Comparison of ENCODE assay signal across 16 mouse cellular contexts in the genomic region with DNA sequence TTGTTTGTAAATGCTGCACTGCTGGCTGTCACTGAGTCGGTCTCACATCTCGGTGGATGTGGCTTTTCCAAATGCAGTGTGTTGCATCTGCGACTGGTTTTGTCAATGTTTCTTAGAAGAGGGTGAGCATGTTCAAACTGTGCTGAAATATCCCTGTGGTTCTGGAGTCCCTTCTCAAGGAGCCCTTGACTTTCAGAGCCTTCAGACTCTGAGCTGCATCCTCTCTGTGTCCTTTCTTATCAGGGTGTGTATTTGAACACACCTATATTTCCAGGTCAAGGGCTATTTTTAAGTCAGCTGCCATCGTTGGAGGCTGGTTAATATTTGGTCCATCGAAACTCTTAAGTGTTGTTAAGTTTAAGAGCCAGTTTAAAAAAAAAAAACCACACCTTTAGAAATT. TPM values are rescaled to one million over a fixed set of nuclear protein-coding genes. Genes with fewer than 3 reads are reported as not detected.
DNase-seq lines count a peak whose midpoint lies in the region; ATAC-seq and TF ChIP-seq lines count a peak whose summit lies in the region.
"Had no signal": no experiment of that assay in that cellular context is flagged by ENCODE, and none has a peak within 500 bp of the region (broad histone marks: within the 10 kb centered on the region; RNA-seq: fewer than 3 reads in every experiment).

No protein-coding gene starts in this region.

- H3K9ac ChIP-seq in liver, postnatal 0 days (replicated peaks): no peak overlapping the region
- H3K9ac ChIP-seq in embryonic facial prominence, embryonic 13.5 days: no peak overlapping the region
- H3K9ac ChIP-seq: forebrain, embryonic 15.5 days; heart, embryonic 15.5 days; hindbrain, embryonic 14.5 days; liver, embryonic 14.5 days; neural tube, embryonic 13.5 days had no signal

- peak overlapping the region; percentile 93; the same call in 1 of the 2 replicates for H3K4me2 ChIP-seq in liver, postnatal 0 days (ENCODE audit: low read depth, low read length)
- peak overlapping the region; percentile 99 for H3K4me2 ChIP-seq in embryonic facial prominence, embryonic 13.5 days
- H3K4me2 ChIP-seq: forebrain, embryonic 15.5 days; neural tube, embryonic 13.5 days had no signal

- peak overlapping the region; percentile 90; the same call in 1 of the 2 replicates for H3K4me3 ChIP-seq in gastrocnemius, adult 2 months
- no peak overlapping the region for H3K4me3 ChIP-seq in liver, postnatal 0 days (ENCODE audit: low read depth, low read length)
- peak overlapping the region; percentile 74; the same call in 1 of the 2 replicates for H3K4me3 ChIP-seq in embryonic facial prominence, embryonic 13.5 days
- no peak overlapping the region for H3K4me3 ChIP-seq in heart, embryonic 10.5 days
- H3K4me3 ChIP-seq: neural tube, embryonic 13.5 days had no signal

- H3K27me3 ChIP-seq in liver, postnatal 0 days (ENCODE audit: insufficient read depth, low read length): peaks cover 76% of the 10 kb centered on the region
- peaks cover 82% of the 10 kb centered on the region for H3K27me3 ChIP-seq in embryonic facial prominence, embryonic 13.5 days
- H3K27me3 ChIP-seq in heart, embryonic 10.5 days (ENCODE audit: insufficient read depth, poor library complexity, severe bottlenecking): peaks cover 87% of the 10 kb centered on the region

- ATAC-seq in liver, postnatal 0 days: no peak
- ATAC-seq in embryonic facial prominence, embryonic 13.5 days (ENCODE audit: insufficient number of reproducible peaks, insufficient read depth, low FRiP score, low TSS enrichment, low read depth): no peak
- ATAC-seq: forebrain, embryonic 15.5 days had no signal

- TF ChIP-seq EP300 in liver, postnatal 0 days (IDR thresholded peaks at IDR 0.05; ENCODE audit: low read depth): no peak

- no peak overlapping the region for H3K27ac ChIP-seq in gastrocnemius, adult 2 months
- H3K27ac ChIP-seq in liver, postnatal 0 days (ENCODE audit: low read depth): no peak overlapping the region
- no peak overlapping the region for H3K27ac ChIP-seq in embryonic facial prominence, embryonic 13.5 days
- no peak overlapping the region for H3K27ac ChIP-seq in heart, embryonic 10.5 days
- H3K27ac ChIP-seq: forebrain, embryonic 15.5 days; heart, embryonic 15.5 days; hindbrain, embryonic 14.5 days; liver, embryonic 14.5 days; neural tube, embryonic 13.5 days had no signal

- H3K9me3 ChIP-seq in liver, postnatal 0 days (ENCODE audit: low read length): no peaks in the 10 kb centered on the region
- no peaks in the 10 kb centered on the region for H3K9me3 ChIP-seq in embryonic facial prominence, embryonic 13.5 days
- no peaks in the 10 kb centered on the region for H3K9me3 ChIP-seq in heart, embryonic 10.5 days
- H3K9me3 ChIP-seq: forebrain, embryonic 15.5 days; heart, embryonic 15.5 days; neural tube, embryonic 13.5 days had no signal

- DNase-seq in gastrocnemius, adult 2 months: no peak
- no peak for DNase-seq in gastrocnemius, adult 8-10 months (ENCODE audit: low spot score in 2 of 2)
- peak; percentile 9 for DNase-seq in liver, postnatal 0 days
- DNase-seq in liver: no peak
- peak; percentile 40 for DNase-seq in lung, postnatal 36 days
- DNase-seq in embryo, embryonic 10.5 days (ENCODE audit: low spot score): no peak
- no peak for DNase-seq in heart, embryonic 10.5 days (ENCODE audit: low spot score)
- DNase-seq: adrenal gland, postnatal 14 days; gastrocnemius, postnatal 36 days; right cerebral cortex, postnatal 14 days had no signal

- TF ChIP-seq CTCF in gastrocnemius, adult 2 months (IDR thresholded peaks at IDR 0.05): no peak
- TF ChIP-seq CTCF in liver, postnatal 0 days (IDR thresholded peaks at IDR 0.05; ENCODE audit: low read depth): no peak

- intact Hi-C loops in gastrocnemius, adult 2 months (cut with DNase I): no loop called here

- peaks cover 4% of the 10 kb centered on the region; the same call in 1 of the 2 replicates for H3K4me1 ChIP-seq in liver, postnatal 0 days (ENCODE audit: insufficient read depth)
- peaks cover 18% of the 10 kb centered on the region for H3K4me1 ChIP-seq in embryonic facial prominence, embryonic 13.5 days
- peaks cover 9% of the 10 kb centered on the region; the same call in 1 of the 2 replicates for H3K4me1 ChIP-seq in heart, embryonic 10.5 days

- H3K36me3 ChIP-seq in liver, postnatal 0 days (replicated peaks; ENCODE audit: insufficient read depth, low read length): no peaks in the 10 kb centered on the region
- no peaks in the 10 kb centered on the region for H3K36me3 ChIP-seq in embryonic facial prominence, embryonic 13.5 days
- H3K36me3 ChIP-seq in heart, embryonic 10.5 days: no peaks in the 10 kb centered on the region
- H3K36me3 ChIP-seq: forebrain, embryonic 15.5 days; heart, embryonic 15.5 days; neural tube, embryonic 13.5 days had no signal

- WGBS in liver, postnatal 0 days (ENCODE audit: insufficient replicate concordance): 47% methylated on average over 5 of the region's 5 CpGs
- 50% methylated on average over 5 of the region's 5 CpGs for WGBS in embryonic facial prominence, embryonic 13.5 days
- whole genome bisulfite sequencing in heart, embryonic 10.5 days: 52% methylated on average over 5 of the region's 5 CpGs

RNA-seq across cellular contexts. Expression of gene Cds1, which starts 2.2 kb away (rescaled TPM):
- total RNA-seq in gastrocnemius, adult 2 months (2021): 1 to 10 TPM; 4.3 to 5.2 TPM
- 1 to 10 TPM; 3.1 to 8.5 (median 5.0) TPM for total RNA-seq in gastrocnemius, adult 8-10 months (2022)
- polyA plus RNA-seq in liver, postnatal 0 days (2015; fragmentation: Nextera tagmentation; extraction: Ambion mirVana): 0.39 and 0.44 TPM in 2 replicates
- 5.6 and 7.3 TPM in 2 replicates for polyA plus RNA-seq in embryonic facial prominence, embryonic 13.5 days (2015; fragmentation: Nextera tagmentation; extraction: Ambion mirVana)
- polyA plus RNA-seq in heart, embryonic 10.5 days (2016; fragmentation: Nextera tagmentation; extraction: Ambion mirVana): 0.42 and 0.64 TPM in 2 replicates

Comparison
In these comparisons a context has a peak if more than half of its experiments do, and no peak if none do; other contexts are left out.
1. DNase-seq: peak in liver, postnatal 0 days (single experiment) and lung, postnatal 36 days (single experiment); none in gastrocnemius, adult 2 months (single experiment), gastrocnemius, adult 8-10 months (0 of 2), liver (single experiment), embryo, embryonic 10.5 days (single experiment) and heart, embryonic 10.5 days (single experiment).
2. H3K4me3 ChIP-seq: peak in gastrocnemius, adult 2 months (single experiment) and embryonic facial prominence, embryonic 13.5 days (single experiment); none in liver, postnatal 0 days (single experiment) and heart, embryonic 10.5 days (single experiment).